Mouse (Mus musculus): ENCODE results near the gene B2m.
"Not testable (repeated sequence)": the region's sequence is repeated elsewhere in the genome, so short reads cannot be mapped to it uniquely, and the experiment has no call there.

B2m gene

GRCm38 (mm10) chr2:122147508-122148241, at the start of gene B2m:
TSS of gene B2m (plus strand) at chr2:122147686.
- in situ Hi-C loops (cut with MboI, MseI), result no loop called here

- in situ Hi-C loops (cut with MboI, MseI), result not testable (repeated sequence)
These were observed 49.8 kb upstream of the B2m start for GRCm38 (mm10) chr2:122097686-122098085.

- in situ Hi-C loops (cut with MboI, MseI), result no loop called here
These were observed 45.4 kb upstream of the B2m start for GRCm38 (mm10) chr2:122102070-122102469.

GRCm38 (mm10) chr2:122108101-122108500, 39.4 kb upstream of the B2m start:
- in situ Hi-C loops (cut with MboI, MseI), result no loop called here

- in situ Hi-C loops (cut with MboI, MseI), result no loop called here
These were observed 37.8 kb upstream of the B2m start for GRCm38 (mm10) chr2:122109714-122110113.

GRCm38 (mm10) chr2:122116888-122117287, 30.6 kb upstream of the B2m start:
- in situ Hi-C loops (cut with MboI, MseI), result no loop called here

GRCm38 (mm10) chr2:122117961-122118958, 29.2 kb upstream of the B2m start, which contains the start of gene Spg11:
TSS of gene Spg11 (minus strand) at chr2:122118386.
- in situ Hi-C loops (cut with MboI, MseI), result no loop called here

GRCm38 (mm10) chr2:122125680-122126572, 21.6 kb upstream of the B2m start:
- in situ Hi-C loops (cut with MboI, MseI), result no loop called here

GRCm38 (mm10) chr2:122126765-122127347, 20.6 kb upstream of the B2m start:
- in situ Hi-C loops (cut with MboI, MseI), result no loop called here

GRCm38 (mm10) chr2:122127635-122128034, 19.9 kb upstream of the B2m start:
- in situ Hi-C loops (cut with MboI, MseI), result no loop called here

GRCm38 (mm10) chr2:122132078-122132477, 15.4 kb upstream of the B2m start:
- in situ Hi-C loops (cut with MboI, MseI), result no loop called here

- in situ Hi-C loops (cut with MboI, MseI), result no loop called here
These were observed 14.9 kb upstream of the B2m start for GRCm38 (mm10) chr2:122132618-122133017.

GRCm38 (mm10) chr2:122137839-122138465, 9.5 kb upstream of the B2m start:
- in situ Hi-C loops (cut with MboI, MseI), result no loop called here

GRCm38 (mm10) chr2:122140815-122141214, 6.7 kb upstream of the B2m start:
- in situ Hi-C loops (cut with MboI, MseI), result no loop called here

GRCm38 (mm10) chr2:122141332-122141967, 6.0 kb upstream of the B2m start:
- in situ Hi-C loops (cut with MboI, MseI), result no loop called here

- in situ Hi-C loops (cut with MboI, MseI), result no loop called here
These were observed 4.4 kb upstream of the B2m start for GRCm38 (mm10) chr2:122143111-122143510.

- in situ Hi-C loops (cut with MboI, MseI), result no loop called here
These were observed 1.7 kb upstream of the B2m start for GRCm38 (mm10) chr2:122145756-122146155.

GRCm38 (mm10) chr2:122146687-122147086, 799 bp upstream of the B2m start:
- in situ Hi-C loops (cut with MboI, MseI), result no loop called here

GRCm38 (mm10) chr2:122148242-122148917, 894 bp downstream of the B2m start:
- in situ Hi-C loops (cut with MboI, MseI), result no loop called here
